Mouse (Mus musculus) heart, embryonic 15.5 days (tissue): ENCODE data around the gene Slc6a15. TPM values are rescaled to one million over a fixed set of nuclear protein-coding genes. Genes with fewer than 3 reads are reported as not detected.

Source experiments
- ATAC-seq: fragments of 200-750 bp; cut with Nextera tagmentation; replicated peaks from 2 replicates; pipeline ENCODE4 v1.8.0; 2017; ENCODE audit warnings: low read depth, moderate TSS enrichment; ENCODE audit not compliant: insufficient number of reproducible peaks, insufficient read depth, low FRiP score
- H3K27ac ChIP-seq: fragments of 300-500 bp; sonication (generic); 2 replicates; pipeline ENCODE4 v1.5.1; 2015; ENCODE audit warnings: mild to moderate bottlenecking, inconsistent platforms
- H3K27me3 ChIP-seq: fragments of 300-500 bp; sonication (generic); 2 replicates; pipeline ENCODE4 v1.6.1; 2015; ENCODE audit warnings: inconsistent platforms
- H3K36me3 ChIP-seq: fragments of 300-500 bp; sonication (generic); 2 replicates; pipeline ENCODE4 v1.6.1; 2015; ENCODE audit warnings: mild to moderate bottlenecking, inconsistent platforms
- H3K4me1 ChIP-seq: fragments of 300-500 bp; sonication (generic); replicated peaks from 2 replicates; pipeline ENCODE4 v1.6.1; 2015; ENCODE audit warnings: inconsistent platforms
- H3K4me2 ChIP-seq: fragments of 300-500 bp; sonication (generic); 2 replicates; pipeline ENCODE4 v1.6.1; 2015; ENCODE audit warnings: inconsistent platforms, mild to moderate bottlenecking, moderate library complexity
- H3K4me3 ChIP-seq: fragments of 300-500 bp; sonication (generic); 2 replicates; pipeline ENCODE4 v1.5.1; 2015; ENCODE audit warnings: mild to moderate bottlenecking, inconsistent platforms
- H3K9ac ChIP-seq: fragments of 300-500 bp; sonication (generic); 2 replicates; pipeline ENCODE4 v1.6.1; 2015; ENCODE audit warnings: mild to moderate bottlenecking, inconsistent platforms
- H3K9me3 ChIP-seq: fragments of 300-500 bp; sonication (generic); replicated peaks from 2 replicates; pipeline ENCODE4 v1.6.1; 2016; ENCODE audit warnings: inconsistent platforms
- WGBS: fragments of 180-500 bp; shearing (Covaris S2); methylation state at CpG from one replicate; pipeline ENCODE4 v1.1.7; 2015; ENCODE audit warnings: mixed read lengths; 5-methylcytosine and 5-hydroxymethylcytosine counted together
- polyA plus RNA-seq: library from polyadenylated mRNA; unstranded; fragments of >200 nt; fragmentation: Nextera tagmentation; extraction: Ambion mirVana; gene quantifications from 2 replicates; pipeline ENCODE4 v1.2.1, GENCODE M21; 2015

The Slc6a15 gene
- polyA plus RNA-seq, 1 experiment from 2014 or later: 0.47 TPM

GRCm38 (mm10) chr10:103443070-103443469 lies 75.5 kb downstream of the Slc6a15 start:
- no peak overlapping the region for H3K9ac ChIP-seq
- H3K27ac ChIP-seq: no peak overlapping the region
- no peaks in the 10 kb centered on the region for H3K36me3 ChIP-seq
- 35% methylated on average over 3 of the region's 3 CpGs for WGBS
- H3K4me2 ChIP-seq: no peak overlapping the region
- ATAC-seq: no peak
- H3K4me1 ChIP-seq: no peaks in the 10 kb centered on the region
- H3K9me3 ChIP-seq: no peaks in the 10 kb centered on the region
- no peak overlapping the region for H3K4me3 ChIP-seq
- H3K27me3 ChIP-seq: no peaks in the 10 kb centered on the region

- no peak overlapping the region for H3K4me2 ChIP-seq
- H3K9me3 ChIP-seq: no peaks in the 10 kb centered on the region
- no peaks in the 10 kb centered on the region for H3K27me3 ChIP-seq
- H3K27ac ChIP-seq: no peak overlapping the region
- no peaks in the 10 kb centered on the region for H3K4me1 ChIP-seq
- 55% methylated on average over 2 of the region's 2 CpGs for WGBS
- no peak overlapping the region for H3K9ac ChIP-seq
- no peak overlapping the region for H3K4me3 ChIP-seq
- ATAC-seq: no peak
- no peaks in the 10 kb centered on the region for H3K36me3 ChIP-seq
Observed at GRCm38 (mm10) chr10:103448340-103448739, 80.8 kb downstream of the Slc6a15 start.

- Histone ChIP-seq H3K9ac (no peak overlapping the region), H3K36me3 (no peaks in the 10 kb centered on the region), H3K27me3 (no peaks in the 10 kb centered on the region), H3K27ac (no peak overlapping the region), H3K4me3 (no peak overlapping the region), H3K9me3 (no peaks in the 10 kb centered on the region), H3K4me2 (no peak overlapping the region), H3K4me1 (no peaks in the 10 kb centered on the region)
- 76% methylated on average over 1 of the region's 1 CpGs for WGBS
- ATAC-seq: no peak
Observed at GRCm38 (mm10) chr10:103457896-103458295, 90.3 kb downstream of the Slc6a15 start.

Other genes with a start within 250 kb of the Slc6a15 start
- 0.06 and 0.24 TPM in 2 replicates for gene Lrriq1, start 131.5 kb upstream of the Slc6a15 start, polyA plus RNA-seq